Mouse (Mus musculus) G1E (cell line): ENCODE measurements around the gene Fam131b.

ENCODE experiments used
- CTCF ChIP-seq: IDR thresholded peaks from 2 replicates; pipeline ENCODE4 v1.5.1; 2012; ENCODE audit warnings: low read depth, low read length, inconsistent platforms, mixed read lengths
- GATA1 ChIP-seq: IDR thresholded peaks from 2 replicates; pipeline ENCODE4 v1.6.1; 2012; ENCODE audit warnings: borderline replicate concordance, low read length, inconsistent platforms, mixed read lengths
- GATA2 ChIP-seq: IDR thresholded peaks from 2 replicates; pipeline ENCODE4 v1.6.1; 2012; ENCODE audit warnings: low read depth, low read length, inconsistent platforms, borderline replicate concordance
- POLR2AphosphoS5 ChIP-seq: IDR thresholded peaks from 2 replicates; pipeline ENCODE4 v1.6.1; 2012; ENCODE audit warnings: low read depth, low read length, inconsistent platforms; ENCODE audit not compliant: insufficient replicate concordance
- TAL1 ChIP-seq: conservative IDR thresholded peaks from 2 replicates; pipeline ENCODE4 v1.6.1; 2012; ENCODE audit warnings: low read depth, low read length, inconsistent platforms, mixed read lengths

DNA sequence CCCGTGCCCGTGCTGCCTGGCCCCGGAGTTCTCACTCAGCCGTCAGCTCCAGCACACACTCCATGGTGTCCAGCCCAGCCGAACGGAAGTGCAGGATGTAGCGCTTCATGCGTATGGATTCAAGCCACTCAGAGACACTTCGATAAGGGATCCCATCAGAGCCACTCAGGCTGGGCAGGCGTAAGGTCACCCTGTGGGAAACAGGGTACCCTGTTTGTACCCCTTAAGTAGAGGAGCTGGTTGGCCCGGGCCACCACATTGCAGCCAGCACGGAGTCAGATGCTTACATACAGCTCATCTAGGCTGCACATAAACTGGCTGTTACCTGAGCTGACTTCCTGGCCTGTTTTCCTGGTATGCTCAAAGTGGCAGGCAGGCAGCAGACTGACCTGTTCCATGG is 34.5 kb upstream of the Fam131b start:
- TF ChIP-seq CTCF (no peak), POLR2AphosphoS5 (no peak), GATA1 (no peak), TAL1 (no peak), GATA2 (no peak)
